Mouse (Mus musculus) limb, embryonic 14.5 days (tissue): ENCODE results near the gene Becn1. TPM values are rescaled to one million over a fixed set of nuclear protein-coding genes. Genes with fewer than 3 reads are reported as not detected.

Experiments used
- ATAC-seq: fragments of 200-750 bp; cut with Nextera tagmentation; 2 replicates; pipeline ENCODE4 v1.8.0; 2017; ENCODE audit warnings: low read depth, moderate number of reproducible peaks, moderate TSS enrichment; ENCODE audit not compliant: low FRiP score
- DNase-seq: peaks from one replicate; pipeline ENCODE4 v3.0.0-alpha.2; 2015; ENCODE audit warnings: low spot score
- H3K27ac ChIP-seq: fragments of 300-500 bp; sonication (generic); replicated peaks from 2 replicates; pipeline ENCODE4 v1.5.1; 2014; ENCODE audit warnings: low read depth, mild to moderate bottlenecking, low read length, moderate library complexity, mixed read lengths
- H3K27me3 ChIP-seq: fragments of 300-500 bp; sonication (generic); 2 replicates; pipeline ENCODE4 v1.6.1; 2014; ENCODE audit warnings: low read length, mixed read lengths; ENCODE audit not compliant: control insufficient read depth, insufficient read depth
- H3K36me3 ChIP-seq: fragments of 300-500 bp; sonication (generic); 2 replicates; pipeline ENCODE4 v1.6.1; 2014; ENCODE audit warnings: mild to moderate bottlenecking, low read length, moderate library complexity, mixed read lengths; ENCODE audit not compliant: control insufficient read depth, insufficient read depth
- H3K4me1 ChIP-seq: fragments of 300-500 bp; sonication (generic); 2 replicates; pipeline ENCODE4 v1.6.1; 2014; ENCODE audit warnings: antibody characterized with exemption, low read length, mixed read lengths; ENCODE audit not compliant: control insufficient read depth, insufficient read depth
- H3K4me2 ChIP-seq: fragments of 300-500 bp; sonication (generic); replicated peaks from 2 replicates; pipeline ENCODE4 v1.6.1; 2014; ENCODE audit warnings: low read depth, mild to moderate bottlenecking, low read length, moderate library complexity; ENCODE audit not compliant: severe bottlenecking
- H3K4me3 ChIP-seq: fragments of 300-500 bp; sonication (generic); replicated peaks from 2 replicates; pipeline ENCODE4 v1.5.1; 2014; ENCODE audit warnings: low read length
- H3K9ac ChIP-seq: fragments of 300-500 bp; sonication (generic); 2 replicates; pipeline ENCODE4 v1.6.1; 2014; ENCODE audit warnings: mild to moderate bottlenecking, low read depth, low read length, moderate library complexity; ENCODE audit not compliant: severe bottlenecking
- H3K9me3 ChIP-seq: fragments of 300-500 bp; sonication (generic); 2 replicates; pipeline ENCODE4 v1.6.1; 2016; ENCODE audit warnings: low read length; ENCODE audit not compliant: control insufficient read depth
- POLR2A ChIP-seq: fragments of 200-500 bp; IDR thresholded peaks from 2 replicates; pipeline ENCODE4 v1.8.0; 2012; ENCODE audit warnings: inconsistent platforms, mild to moderate bottlenecking, moderate library complexity, borderline replicate concordance; ENCODE audit not compliant: insufficient read depth, insufficient read length; ENCODE audit errors: extremely low read depth
- WGBS: fragments of 180-500 bp; shearing (Covaris S2); extraction: QIAGEN DNeasy Blood & Tissue Kit; methylation state at CpG from one replicate; pipeline ENCODE4 v1.1.7; 2014; 5-methylcytosine and 5-hydroxymethylcytosine counted together
- polyA plus RNA-seq, 2 experiments: library from polyadenylated mRNA; depleted of rRNA in 1 of 2; stranded (reverse) in 1 of 2; unstranded in 1 of 2; fragments of >200 nt; fragmentation: Nextera tagmentation in 1 of 2; extraction: Ambion mirVana in 1 of 2; gene quantifications; 2 replicates each; pipeline versions ENCODE4 v1.2.1 to v1.2.3; 2012 to 2014

Becn1 gene
- polyA plus RNA-seq (2012; rRNA removed) (86.5 and 100 TPM in 2 replicates), polyA plus RNA-seq (2014; fragmentation: Nextera tagmentation; extraction: Ambion mirVana) (118 and 135 TPM in 2 replicates)

- Histone ChIP-seq H3K4me3 (peak within 1 kb of the TSS; percentile 87), H3K27me3 (no peaks in the 10 kb centered on the region), H3K27ac (0 out of 2 replicates have a peak within 1 kb of the TSS, but pooled peaks have one; percentile 26), H3K4me2 (peak within 1 kb of the TSS; percentile 82), H3K9ac (peak within 1 kb of the TSS; percentile 86), H3K4me1 (peaks cover 10% of the 10 kb centered on the region), H3K36me3 (peaks cover 25% of the 10 kb centered on the region), H3K9me3 (no peaks in the 10 kb centered on the region)
- TF ChIP-seq POLR2A: no peak
- WGBS: 6% methylated on average over 34 of the region's 39 CpGs
- ATAC-seq (peak; percentile 93), DNase-seq (peak; percentile 95)
Measured at GRCm38 (mm10) chr11:101302004-101302798, at the start of gene Becn1. Gene Becn1, minus strand, starts transcription at chr11:101302286.

GRCm38 (mm10) chr11:101351721-101352111 is 49.6 kb upstream of the Becn1 start:
- TF ChIP-seq POLR2A: no peak

GRCm38 (mm10) chr11:101351100-101351720 is 49.1 kb upstream of the Becn1 start:
- Histone ChIP-seq H3K36me3 (no peaks in the 10 kb centered on the region), H3K4me2 (no peak overlapping the region), H3K9me3 (no peaks in the 10 kb centered on the region), H3K4me3 (no peak overlapping the region), H3K9ac (no peak overlapping the region), H3K27me3 (no peaks in the 10 kb centered on the region), H3K4me1 (no peaks in the 10 kb centered on the region), H3K27ac (no peak overlapping the region)
- TF ChIP-seq POLR2A: no peak
- DNase-seq (no peak), ATAC-seq (no peak)
- 38% methylated on average over 11 of the region's 11 CpGs for WGBS

More at GRCm38 (mm10) chr11:101351721-101352111, 49.6 kb upstream of the Becn1 start:
- no peak overlapping the region for H3K27ac ChIP-seq
- WGBS: 25% methylated on average over 2 of the region's 3 CpGs
- no peak overlapping the region for H3K4me3 ChIP-seq
- DNase-seq (no peak), ATAC-seq (no peak)
- no peaks in the 10 kb centered on the region for H3K9me3 ChIP-seq
- H3K9ac ChIP-seq: no peak overlapping the region
- H3K4me2 ChIP-seq: no peak overlapping the region
- H3K36me3 ChIP-seq: no peaks in the 10 kb centered on the region
- no peaks in the 10 kb centered on the region for H3K27me3 ChIP-seq
- no peaks in the 10 kb centered on the region for H3K4me1 ChIP-seq

GRCm38 (mm10) chr11:101349216-101349615 is 47.1 kb upstream of the Becn1 start:
- DNase-seq (peak; percentile 5), ATAC-seq (no peak)
- no peak overlapping the region for H3K9ac ChIP-seq
- no peak overlapping the region for H3K27ac ChIP-seq
- H3K4me3 ChIP-seq: no peak overlapping the region
- no peak overlapping the region for H3K4me2 ChIP-seq
- H3K4me1 ChIP-seq: no peaks in the 10 kb centered on the region
- TF ChIP-seq POLR2A: no peak
- H3K36me3 ChIP-seq: no peaks in the 10 kb centered on the region
- H3K27me3 ChIP-seq: no peaks in the 10 kb centered on the region
- WGBS: 67% methylated on average over 3 of the region's 3 CpGs
- H3K9me3 ChIP-seq: no peaks in the 10 kb centered on the region

GRCm38 (mm10) chr11:101348774-101349173 is 46.7 kb upstream of the Becn1 start:
- Histone ChIP-seq H3K36me3 (no peaks in the 10 kb centered on the region), H3K4me1 (no peaks in the 10 kb centered on the region), H3K27ac (no peak overlapping the region), H3K27me3 (no peaks in the 10 kb centered on the region), H3K4me2 (no peak overlapping the region), H3K9me3 (no peaks in the 10 kb centered on the region), H3K9ac (no peak overlapping the region), H3K4me3 (no peak overlapping the region)
- ATAC-seq (no peak), DNase-seq (peak; percentile 7)
- 65% methylated on average over 7 of the region's 7 CpGs for WGBS
- TF ChIP-seq POLR2A: no peak
